Mouse (Mus musculus): ENCODE results near the gene Gca.

The Gca gene

GRCm38 (mm10) chr2:62664135-62664670, at the start of gene Gca:
Gene Gca (plus strand): TSS chr2:62664285.
- peak; percentile 74 for DNase-seq (ENCODE audit: low spot score)

GRCm38 (mm10) chr2:62618934-62619341, 45.1 kb upstream of the Gca start:
- no peak for DNase-seq (ENCODE audit: low spot score)

GRCm38 (mm10) chr2:62619679-62620078, 44.4 kb upstream of the Gca start:
- DNase-seq (ENCODE audit: low spot score), result no peak

GRCm38 (mm10) chr2:62623024-62623441, 41.1 kb upstream of the Gca start:
- DNase-seq (ENCODE audit: low spot score), result no peak

- no peak for DNase-seq (ENCODE audit: low spot score)
Measured at GRCm38 (mm10) chr2:62627728-62628127, 36.4 kb upstream of the Gca start.

DNA sequence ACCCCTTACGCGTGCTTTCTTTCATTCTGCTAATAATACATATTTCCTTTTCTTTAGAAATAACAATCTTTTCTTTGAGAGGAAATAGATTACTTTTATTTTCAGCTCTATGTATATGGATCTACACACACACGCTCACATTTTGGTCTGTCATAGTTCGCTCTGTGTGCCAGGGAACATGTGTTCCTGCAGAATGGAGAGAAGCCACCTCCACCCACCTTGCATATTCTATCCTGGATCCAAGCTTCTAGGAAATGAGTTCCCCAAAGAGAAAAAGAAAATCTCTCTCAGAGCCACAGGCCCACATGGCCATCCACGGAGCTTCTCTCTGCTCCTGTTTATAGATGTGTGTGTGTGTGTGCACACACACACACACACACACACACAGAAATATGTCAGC, 35.7 kb upstream of the Gca start:
- DNase-seq (ENCODE audit: low spot score), result no peak

- no peak for DNase-seq (ENCODE audit: low spot score)
Measured at GRCm38 (mm10) chr2:62630446-62630845, 33.6 kb upstream of the Gca start.

DNA sequence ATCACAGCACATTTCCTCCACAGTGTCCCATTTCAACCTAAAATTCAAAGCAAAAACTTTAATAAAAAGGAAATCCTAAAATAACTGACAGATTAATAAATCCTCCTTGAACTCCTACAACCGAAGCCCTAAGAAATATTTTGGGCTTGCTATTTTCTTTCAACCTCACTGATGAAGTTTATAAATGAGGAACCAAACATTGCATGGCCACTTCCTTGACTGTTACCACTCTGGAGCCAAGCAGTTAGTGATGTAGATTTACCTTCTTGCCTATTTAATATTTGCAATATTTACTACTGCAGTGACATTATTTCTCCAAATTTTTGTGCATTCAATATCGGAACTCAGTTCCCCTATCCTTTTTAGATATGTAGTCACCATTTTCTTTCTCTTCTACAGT, 24.2 kb upstream of the Gca start:
- DNase-seq (ENCODE audit: low spot score), result no peak

- peak; percentile 10 for DNase-seq (ENCODE audit: low spot score)
Measured at GRCm38 (mm10) chr2:62643405-62644305, 20.4 kb upstream of the Gca start.

- no peak for DNase-seq (ENCODE audit: low spot score)
Measured at GRCm38 (mm10) chr2:62644891-62645290, 19.2 kb upstream of the Gca start.

- DNase-seq (ENCODE audit: low spot score), result no peak
Measured at GRCm38 (mm10) chr2:62645475-62645874, 18.6 kb upstream of the Gca start.

DNA sequence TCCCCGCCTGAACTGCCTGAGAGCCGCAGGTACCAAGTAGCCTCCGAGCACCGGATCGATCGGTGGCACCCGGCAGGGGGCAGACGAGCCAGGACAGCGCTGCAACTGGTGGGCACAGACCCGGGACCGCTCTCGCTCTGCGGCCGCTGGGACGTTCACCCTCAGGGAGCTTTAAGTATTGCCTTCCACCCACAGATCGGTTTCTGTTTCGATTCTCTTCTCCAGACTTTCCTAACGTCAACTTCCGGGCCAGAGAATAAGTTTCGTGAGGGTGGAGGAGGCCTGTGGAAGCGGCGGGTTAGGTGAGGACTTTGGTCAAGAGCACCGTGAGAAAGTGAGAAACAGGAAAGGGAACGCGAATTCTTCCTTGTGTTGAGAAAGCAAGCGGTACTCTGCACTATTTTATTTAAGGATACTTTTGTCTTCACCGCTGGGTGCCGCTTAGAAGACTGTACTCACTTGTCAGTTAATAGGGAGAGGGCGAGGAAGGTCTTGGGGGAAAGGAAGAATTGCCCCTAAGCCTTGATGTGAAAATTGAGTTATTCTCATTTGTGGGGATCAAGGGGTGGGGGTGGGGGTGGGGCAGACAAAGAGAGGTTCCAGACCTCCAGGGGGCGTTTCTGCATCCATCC, 18.0 kb upstream of the Gca start, which contains the start of gene Ifih1:
Gene Ifih1 (minus strand): TSS at position 242 of the 632 bp plus-strand sequence.
- DNase-seq (ENCODE audit: low spot score), result peak; percentile 39

DNA sequence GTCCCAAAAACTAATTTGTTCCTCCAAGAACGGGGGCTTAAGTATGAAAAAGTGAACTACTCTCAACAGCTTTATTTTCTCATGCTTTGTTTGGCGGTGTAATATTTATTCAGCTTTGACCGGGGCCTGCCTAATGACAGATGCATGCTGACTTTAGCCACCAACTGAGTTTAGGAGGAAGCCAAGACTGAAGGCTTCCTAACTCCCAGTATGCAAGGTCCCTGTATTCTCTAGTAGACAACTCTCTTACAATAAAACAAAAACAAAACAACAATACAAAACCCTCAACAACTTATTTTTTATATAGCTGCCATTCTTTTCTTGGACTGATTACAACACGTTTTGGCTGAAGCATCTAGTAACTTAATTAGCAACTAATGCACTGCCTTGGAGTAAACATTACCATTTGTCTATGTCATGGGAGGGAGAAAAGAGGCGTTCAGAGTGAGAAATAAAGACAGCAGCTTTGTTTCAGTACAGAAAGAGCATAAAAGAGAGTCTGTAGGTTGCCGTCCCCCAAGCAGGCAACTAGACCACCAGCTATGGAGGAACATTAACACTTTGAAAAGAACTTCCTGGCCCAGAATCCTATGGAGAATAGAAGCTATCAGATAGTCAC, 17.3 kb upstream of the Gca start:
- DNase-seq (ENCODE audit: low spot score), result no peak

DNA sequence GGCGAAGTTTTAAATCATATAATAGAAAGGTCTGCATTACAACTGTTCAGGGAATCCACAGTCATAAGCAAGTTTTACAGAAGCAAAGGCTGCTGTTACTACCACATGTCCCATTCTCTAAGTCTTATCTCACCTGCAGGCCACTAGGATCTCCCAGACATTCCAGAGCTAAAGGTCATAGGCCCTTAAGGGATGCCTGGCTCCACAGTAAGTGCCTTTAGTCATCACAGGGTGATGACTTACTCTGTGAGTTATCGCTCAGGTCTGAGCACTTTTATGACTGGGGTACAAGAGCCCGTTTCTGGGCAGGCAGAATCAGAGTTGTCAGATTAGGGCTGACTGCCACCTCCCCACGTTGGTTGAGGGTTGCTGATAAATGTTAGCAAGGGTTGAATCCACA, 12.2 kb upstream of the Gca start:
- DNase-seq (ENCODE audit: low spot score), result no peak

DNA sequence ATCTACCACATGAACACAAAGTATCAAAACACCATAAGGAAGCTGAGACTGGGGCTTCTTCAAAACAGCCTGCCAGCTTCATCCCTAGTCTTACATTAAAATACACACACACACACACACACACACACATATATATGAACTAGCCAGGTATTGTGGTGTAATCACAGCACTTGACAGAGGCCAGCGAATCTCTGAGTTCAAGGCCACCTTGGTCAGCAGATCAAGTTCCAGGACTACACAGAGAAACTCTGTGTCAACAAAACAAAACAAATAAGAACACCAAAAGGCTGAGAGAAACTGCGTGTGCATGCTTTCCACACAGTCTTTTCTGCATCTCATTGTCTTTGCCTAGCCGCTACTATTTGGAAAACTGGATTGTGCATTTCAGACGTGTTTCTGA, 11.6 kb upstream of the Gca start:
- no peak for DNase-seq (ENCODE audit: low spot score)

GRCm38 (mm10) chr2:62654519-62655338, 9.4 kb upstream of the Gca start:
- DNase-seq (ENCODE audit: low spot score), result no peak

DNA sequence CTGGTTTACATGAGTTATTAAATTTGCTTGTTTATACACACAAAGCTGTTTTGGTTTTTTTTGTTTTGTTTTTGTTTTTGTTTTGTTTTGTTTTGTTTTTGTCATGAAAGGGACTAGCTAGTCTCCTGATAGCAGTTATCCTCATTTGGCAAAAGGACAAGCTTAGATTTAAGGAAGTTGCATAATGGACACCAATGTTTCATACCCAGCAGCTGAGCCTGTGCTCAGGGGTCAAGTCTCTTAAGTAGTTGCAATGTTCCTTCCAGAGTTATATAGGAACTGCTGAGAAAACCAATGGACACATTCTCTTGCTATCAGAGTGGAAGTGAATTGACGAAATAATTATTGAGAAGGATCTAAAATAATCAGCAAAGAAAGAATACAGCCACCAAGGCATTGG, 8.0 kb upstream of the Gca start:
- DNase-seq (ENCODE audit: low spot score), result no peak

DNA sequence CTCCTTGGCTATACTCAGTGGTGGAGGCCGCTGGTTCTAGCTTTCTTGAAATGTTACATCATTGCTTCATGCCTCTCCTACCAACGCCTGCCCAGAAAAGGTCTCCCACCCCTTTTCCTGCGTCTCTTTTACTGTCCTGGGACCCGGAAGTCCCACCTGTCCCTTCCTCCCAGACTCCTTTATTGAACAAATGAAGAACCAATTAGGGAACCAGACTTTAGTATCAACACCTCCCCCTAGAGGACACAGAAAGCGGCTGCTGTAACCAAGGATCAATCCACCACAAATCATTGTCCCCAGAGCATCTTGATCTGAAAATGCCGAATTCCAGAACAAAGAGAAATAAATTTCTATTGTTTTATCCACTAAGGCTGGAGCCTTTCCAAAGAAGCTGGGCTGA, 3.5 kb upstream of the Gca start:
- no peak for DNase-seq (ENCODE audit: low spot score)

- DNase-seq (ENCODE audit: low spot score), result no peak
Measured at GRCm38 (mm10) chr2:62662560-62662959, 1.5 kb upstream of the Gca start.

DNA sequence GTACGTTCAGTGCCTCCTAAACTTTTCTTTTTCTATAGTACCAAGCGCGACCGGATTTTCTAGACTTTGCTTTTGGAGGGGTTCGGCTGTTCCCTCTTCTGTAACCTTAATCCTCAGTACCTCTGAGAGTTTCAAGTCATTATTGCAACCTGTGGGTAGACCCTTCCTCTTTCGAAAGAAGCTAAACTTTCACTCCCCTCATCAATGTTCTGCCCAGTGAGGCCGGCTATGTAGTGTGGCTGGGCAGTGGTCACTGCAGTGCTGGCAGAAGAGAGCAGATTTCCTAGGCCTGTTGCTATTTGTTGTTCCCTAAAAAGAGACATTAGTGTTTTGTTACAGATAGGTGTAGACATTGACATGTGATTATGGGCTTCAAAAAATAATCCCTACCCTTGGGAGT, 754 bp downstream of the Gca start:
- DNase-seq (ENCODE audit: low spot score), result no peak

GRCm38 (mm10) chr2:62665536-62665935, 1.5 kb downstream of the Gca start:
- no peak for DNase-seq (ENCODE audit: low spot score)

DNA sequence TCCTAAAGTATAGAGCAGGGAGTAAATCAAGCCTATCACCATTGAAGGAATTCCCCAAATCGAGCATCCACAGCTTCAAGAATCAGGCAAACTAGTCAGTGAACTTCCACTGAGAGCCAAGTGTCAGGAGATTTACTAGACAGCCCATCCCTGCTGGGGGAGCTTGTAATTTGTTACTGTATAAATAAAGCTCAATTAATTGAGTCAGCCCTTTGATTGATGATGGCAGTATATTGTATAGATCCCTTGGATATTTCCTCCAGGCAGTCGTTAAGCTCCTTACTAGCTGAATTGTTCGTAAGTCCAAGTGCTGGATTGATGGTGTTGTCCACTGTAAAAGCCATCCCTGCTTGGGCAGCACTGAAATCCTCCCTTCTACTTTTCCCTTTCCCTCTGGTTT, 5.8 kb downstream of the Gca start:
- no peak for DNase-seq (ENCODE audit: low spot score)
